Mouse (Mus musculus) splenic B cell, adult 2 months (primary cell): ENCODE results near the gene Pla2g12a.

Experiments used
- DNase-seq: peaks from one replicate; pipeline ENCODE4 v3.0.0-alpha.2; 2011; ENCODE audit warnings: low read depth, low spot score
- H3K27me3 ChIP-seq: 2 replicates; pipeline ENCODE4 v1.6.1; 2012; ENCODE audit warnings: mild to moderate bottlenecking, low read length, moderate library complexity, mixed read lengths; ENCODE audit not compliant: control insufficient read depth, poor library complexity, insufficient read depth, severe bottlenecking
- H3K36me3 ChIP-seq: 2 replicates; pipeline ENCODE4 v1.6.1; 2012; ENCODE audit warnings: mild to moderate bottlenecking, low read length, moderate library complexity, mixed read lengths; ENCODE audit not compliant: control insufficient read depth, poor library complexity, insufficient read depth, severe bottlenecking

Gene Pla2g12a

DNA sequence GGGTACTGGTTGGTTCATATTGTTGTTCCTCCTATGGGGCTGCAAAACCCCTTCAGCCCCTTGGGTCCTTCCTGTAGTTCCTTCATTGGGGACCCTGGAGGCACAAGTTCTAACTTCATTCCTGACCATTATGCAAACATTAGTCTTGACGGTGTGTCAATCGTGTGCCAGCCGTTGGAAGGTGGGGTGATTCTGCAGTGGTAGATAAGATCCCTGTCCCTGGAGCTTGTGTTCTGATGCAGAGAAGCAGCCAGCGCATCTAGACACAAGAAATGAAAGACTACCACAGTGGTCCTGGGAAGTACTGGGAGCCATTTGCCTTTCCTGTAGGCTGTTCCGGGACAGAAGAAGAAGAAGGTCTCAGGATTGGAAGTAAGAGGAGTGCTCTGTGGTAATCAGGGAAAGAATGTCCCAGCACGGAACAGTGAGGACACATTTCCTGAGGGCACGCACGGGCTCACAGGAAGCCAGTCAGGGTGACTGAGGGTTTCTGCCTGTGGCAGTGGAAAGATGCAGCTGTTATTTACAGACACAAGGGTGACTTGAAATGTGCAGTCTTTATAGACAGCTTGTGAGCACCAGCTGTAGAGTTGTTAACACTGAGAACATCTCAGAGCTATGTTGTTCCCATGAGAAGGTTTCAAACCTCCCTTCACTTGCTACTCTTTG is 2.7 kb downstream of the Pla2g12a start:
- no peak for DNase-seq
- H3K27me3 ChIP-seq, result no peaks in the 10 kb centered on the region
- H3K36me3 ChIP-seq, result no peaks in the 10 kb centered on the region

DNA sequence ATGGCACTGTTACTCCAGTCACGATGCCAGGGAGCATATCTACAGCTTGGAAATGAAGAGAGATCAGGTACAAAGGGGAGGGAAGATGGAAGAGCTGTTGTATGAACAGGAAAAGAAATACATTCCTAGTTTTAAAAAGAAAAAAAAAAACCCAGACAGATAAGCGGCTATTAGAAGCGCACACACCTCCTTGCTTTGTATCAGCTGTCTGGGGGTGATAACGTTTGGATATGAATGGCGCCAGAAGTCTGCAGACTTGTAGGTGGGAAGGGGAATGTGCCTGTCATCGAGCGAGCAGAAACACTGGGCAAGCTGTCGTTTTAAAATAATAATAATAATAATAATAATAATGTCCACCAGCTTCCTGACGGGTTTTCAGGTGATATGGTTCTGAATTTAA is 7.2 kb downstream of the Pla2g12a start:
- Histone ChIP-seq H3K27me3 (no peaks in the 10 kb centered on the region), H3K36me3 (no peaks in the 10 kb centered on the region)
- DNase-seq, result no peak

DNA sequence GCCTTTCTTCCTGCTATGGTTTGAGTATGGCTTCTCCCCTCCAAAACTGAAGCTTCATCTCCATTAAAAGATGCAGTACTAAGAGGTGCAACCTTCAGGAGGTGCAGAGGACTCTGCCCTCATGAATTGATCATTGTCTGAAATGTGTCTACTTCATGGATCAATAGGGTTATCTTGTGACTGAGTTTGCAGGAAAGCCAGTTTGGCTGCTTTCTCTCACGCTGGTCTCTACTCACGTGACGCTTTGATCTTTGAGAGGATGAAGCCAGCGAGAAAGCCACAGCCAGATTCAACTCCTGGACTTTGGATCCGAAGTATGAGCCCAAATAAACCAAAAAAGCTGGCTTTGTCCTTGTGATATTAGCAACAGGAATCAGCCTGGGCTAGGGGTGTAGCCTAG is 8.0 kb downstream of the Pla2g12a start:
- no peaks in the 10 kb centered on the region for H3K36me3 ChIP-seq
- H3K27me3 ChIP-seq, result no peaks in the 10 kb centered on the region
- DNase-seq, result no peak

DNA sequence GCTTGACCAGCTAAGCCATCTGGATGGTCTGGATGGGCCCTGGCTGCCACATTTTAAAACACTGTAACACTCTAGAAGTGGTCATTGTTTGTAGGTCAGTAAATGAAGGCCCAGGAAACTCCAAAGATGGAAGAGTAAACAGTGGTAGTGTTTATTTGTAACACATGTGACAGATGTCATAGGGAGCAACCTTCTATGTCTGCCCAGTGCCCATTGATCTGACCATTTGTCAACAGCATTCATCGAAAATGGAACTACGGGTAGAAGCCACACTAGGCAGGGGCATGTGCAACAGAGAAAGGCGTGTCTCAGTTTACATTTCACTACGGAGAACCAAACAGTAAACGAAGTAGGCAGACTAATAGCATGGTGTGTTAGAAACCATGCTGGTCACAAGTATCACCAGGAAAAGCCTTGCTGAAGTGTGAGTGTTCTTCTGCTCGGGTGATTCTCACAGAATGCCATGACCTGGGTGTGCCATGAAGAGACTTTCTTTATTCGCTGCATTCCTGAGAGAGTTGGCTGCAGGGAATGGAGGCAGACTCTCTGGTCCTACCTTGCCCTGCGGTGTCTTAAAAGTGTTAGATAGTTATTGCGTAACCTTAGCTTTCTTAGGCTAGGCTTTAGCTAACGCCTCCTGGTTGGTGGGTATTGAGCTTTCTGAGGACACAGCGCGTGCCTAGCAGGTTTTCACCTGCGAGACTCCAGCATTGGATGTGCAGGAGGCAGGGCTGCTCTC is 9.5 kb downstream of the Pla2g12a start:
- H3K27me3 ChIP-seq, result no peaks in the 10 kb centered on the region
- no peak for DNase-seq
- 0 out of 2 replicates have a peak, but pooled peaks cover 4% of the 10 kb centered on the region for H3K36me3 ChIP-seq

DNA sequence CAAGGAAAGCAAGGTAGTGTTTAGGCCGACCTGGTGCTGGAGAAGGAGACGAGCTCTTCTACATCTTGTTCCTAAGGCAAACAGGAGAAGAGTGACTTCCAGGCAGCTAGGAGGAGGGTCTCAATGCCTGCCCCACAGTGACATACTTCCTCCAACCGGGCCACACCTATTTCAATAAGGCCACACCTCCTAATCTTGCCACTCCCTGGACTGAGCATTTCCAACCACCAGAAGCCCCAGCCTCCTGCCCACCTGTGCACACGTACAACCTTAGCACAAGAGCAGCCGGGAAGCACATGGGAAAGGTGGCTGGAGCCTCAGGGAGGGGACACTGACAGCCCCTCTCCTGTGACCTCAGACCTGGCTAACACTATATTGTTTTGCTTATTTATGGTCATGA is 13.6 kb downstream of the Pla2g12a start:
- Histone ChIP-seq H3K27me3 (no peaks in the 10 kb centered on the region), H3K36me3 (peaks cover 4% of the 10 kb centered on the region; the same call in 1 of the 2 replicates)
- no peak for DNase-seq

DNA sequence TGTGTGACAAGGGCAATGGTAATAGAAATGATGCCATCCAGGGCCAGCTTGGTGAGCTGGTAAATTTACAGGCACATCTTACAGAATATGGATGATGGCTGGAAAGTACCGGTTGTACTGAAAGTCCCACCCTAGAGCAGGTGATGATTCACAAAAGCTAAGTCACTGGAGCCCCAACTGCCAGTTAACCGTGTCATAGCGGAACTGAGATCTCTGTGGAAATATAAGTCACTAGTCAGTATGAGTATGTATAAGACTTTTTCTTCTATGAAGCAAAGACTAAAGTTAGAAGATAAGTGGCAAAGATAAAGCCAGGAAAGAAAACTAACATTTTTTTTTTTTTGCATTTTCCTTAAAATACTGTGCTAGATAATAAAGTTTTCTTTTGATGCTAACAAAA is 14.7 kb downstream of the Pla2g12a start:
- no peak for DNase-seq
- no peaks in the 10 kb centered on the region for H3K27me3 ChIP-seq
- peaks cover 4% of the 10 kb centered on the region; the same call in 1 of the 2 replicates for H3K36me3 ChIP-seq

DNA sequence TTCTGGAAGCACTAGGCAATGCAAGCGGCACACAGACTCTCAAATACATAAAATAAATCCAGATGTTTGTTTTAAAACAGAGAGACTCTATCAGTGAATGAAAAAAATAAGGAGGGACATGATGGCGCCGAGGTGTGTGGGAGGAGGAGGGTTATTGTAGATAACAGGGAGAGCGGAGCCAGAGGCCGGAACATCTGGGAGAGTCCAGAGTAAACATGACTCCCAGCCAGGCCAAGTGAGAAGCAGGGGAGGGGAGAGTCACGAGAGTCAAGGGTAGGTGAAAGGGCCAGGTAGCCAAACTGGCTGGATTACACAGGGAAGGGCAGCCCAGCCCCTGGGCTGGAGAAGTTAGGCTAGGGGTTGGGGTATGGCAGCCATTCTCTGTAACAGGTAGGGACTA is 18.2 kb downstream of the Pla2g12a start:
- peaks cover 4% of the 10 kb centered on the region; the same call in 1 of the 2 replicates for H3K36me3 ChIP-seq

DNA sequence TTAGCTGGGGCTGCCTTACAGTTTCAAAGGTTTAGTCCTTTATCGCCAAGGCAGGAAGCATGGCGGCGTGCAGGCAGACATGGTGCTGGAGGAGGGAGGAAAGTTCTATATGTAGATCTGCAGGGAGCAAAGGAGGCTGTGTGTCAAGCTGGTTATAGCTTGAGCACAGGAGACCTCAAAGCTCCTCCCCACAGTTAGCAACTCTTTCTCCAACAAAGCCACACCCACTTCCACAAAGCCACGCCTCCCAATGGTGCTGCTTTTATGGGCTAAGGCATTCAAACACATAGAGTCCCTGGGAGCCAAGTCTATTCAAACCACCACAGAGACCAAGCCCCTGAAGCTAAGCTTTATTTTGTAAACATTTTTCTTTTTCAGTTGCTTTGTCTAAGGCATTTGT is 20.5 kb downstream of the Pla2g12a start:
- H3K27me3 ChIP-seq, result no peaks in the 10 kb centered on the region
- no peak for DNase-seq

More for the DNA sequence above, 18.2 kb downstream of the Pla2g12a start:
- DNase-seq, result no peak
- no peaks in the 10 kb centered on the region for H3K27me3 ChIP-seq

DNA sequence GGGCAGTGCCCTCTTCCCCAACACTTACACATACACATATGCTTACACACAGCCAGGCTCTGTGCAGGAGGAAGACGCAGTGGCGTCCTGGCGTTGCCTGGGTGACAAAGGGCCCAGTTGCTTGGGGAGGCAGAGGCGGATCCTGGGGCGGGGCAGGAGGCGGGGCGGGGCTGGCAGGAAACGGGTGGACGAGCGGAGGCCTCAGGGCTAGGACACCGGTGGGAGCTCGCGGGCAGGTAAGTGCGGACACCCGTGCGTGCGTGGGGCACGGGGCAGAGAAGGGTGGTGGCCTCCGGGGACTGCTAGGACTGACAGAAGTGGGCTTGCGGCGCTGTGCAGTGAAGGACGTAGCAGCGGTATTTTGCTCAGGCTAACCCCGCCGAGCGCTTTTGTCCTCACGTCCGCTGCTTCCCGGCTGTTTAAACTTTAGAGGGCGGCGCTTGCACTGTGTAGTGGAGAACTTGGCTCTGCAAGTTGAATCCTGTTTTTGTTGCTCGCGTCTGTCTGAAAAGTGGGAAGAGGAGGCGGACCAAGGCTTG is 22.9 kb downstream of the Pla2g12a start, which contains the start of gene Casp6:
TSS of gene Casp6 (plus strand) at position 155 of the 539 bp plus-strand sequence.
- peak; percentile 87 for DNase-seq
- Histone ChIP-seq H3K36me3 (no peaks in the 10 kb centered on the region), H3K27me3 (no peaks in the 10 kb centered on the region)

More for the DNA sequence above, 20.5 kb downstream of the Pla2g12a start:
- H3K36me3 ChIP-seq, result no peaks in the 10 kb centered on the region

DNA sequence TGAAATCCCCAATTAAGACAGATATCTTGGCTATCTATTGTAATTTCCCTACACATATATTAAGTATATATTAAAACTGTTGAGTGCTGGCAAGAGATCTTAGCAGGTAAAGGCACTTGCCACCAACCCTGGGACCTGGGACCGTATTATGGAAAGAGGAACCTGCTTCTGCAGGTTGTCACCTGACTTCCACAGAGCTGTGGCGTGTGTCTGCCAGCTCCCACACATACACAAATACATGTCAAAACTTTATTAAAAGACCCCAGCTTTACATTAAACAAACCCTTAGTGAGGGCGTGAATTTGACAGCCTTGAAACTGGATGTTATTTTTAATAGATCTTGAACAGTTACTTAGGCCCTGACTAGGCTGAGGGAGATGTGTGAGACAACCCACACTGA is 25.0 kb downstream of the Pla2g12a start:
- Histone ChIP-seq H3K27me3 (no peaks in the 10 kb centered on the region), H3K36me3 (0 out of 2 replicates have a peak, but pooled peaks cover under 1% of the 10 kb centered on the region)
- DNase-seq, result peak; percentile 68

DNA sequence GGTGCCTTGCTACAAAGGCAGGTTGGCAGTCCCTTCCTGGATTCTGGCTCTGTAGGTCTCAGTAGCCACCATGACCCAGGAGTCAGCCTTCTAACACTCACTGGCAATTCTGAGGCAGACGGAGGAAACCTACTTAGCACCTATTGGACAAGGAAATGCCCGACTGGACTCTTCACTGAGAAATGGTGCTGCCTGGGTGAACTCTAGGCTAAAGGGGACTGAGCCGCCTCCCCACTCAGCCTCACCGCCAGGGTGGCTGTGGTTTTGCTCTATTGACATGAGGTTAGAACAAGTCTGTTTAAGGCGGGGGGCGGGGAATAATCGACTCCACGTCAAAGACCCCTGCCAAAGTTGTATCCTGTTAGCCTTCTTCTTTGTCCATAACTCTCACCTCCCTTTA is 25.5 kb downstream of the Pla2g12a start:
- peak; percentile 32 for DNase-seq
- Histone ChIP-seq H3K27me3 (no peaks in the 10 kb centered on the region), H3K36me3 (0 out of 2 replicates have a peak, but pooled peaks cover 3% of the 10 kb centered on the region)

DNA sequence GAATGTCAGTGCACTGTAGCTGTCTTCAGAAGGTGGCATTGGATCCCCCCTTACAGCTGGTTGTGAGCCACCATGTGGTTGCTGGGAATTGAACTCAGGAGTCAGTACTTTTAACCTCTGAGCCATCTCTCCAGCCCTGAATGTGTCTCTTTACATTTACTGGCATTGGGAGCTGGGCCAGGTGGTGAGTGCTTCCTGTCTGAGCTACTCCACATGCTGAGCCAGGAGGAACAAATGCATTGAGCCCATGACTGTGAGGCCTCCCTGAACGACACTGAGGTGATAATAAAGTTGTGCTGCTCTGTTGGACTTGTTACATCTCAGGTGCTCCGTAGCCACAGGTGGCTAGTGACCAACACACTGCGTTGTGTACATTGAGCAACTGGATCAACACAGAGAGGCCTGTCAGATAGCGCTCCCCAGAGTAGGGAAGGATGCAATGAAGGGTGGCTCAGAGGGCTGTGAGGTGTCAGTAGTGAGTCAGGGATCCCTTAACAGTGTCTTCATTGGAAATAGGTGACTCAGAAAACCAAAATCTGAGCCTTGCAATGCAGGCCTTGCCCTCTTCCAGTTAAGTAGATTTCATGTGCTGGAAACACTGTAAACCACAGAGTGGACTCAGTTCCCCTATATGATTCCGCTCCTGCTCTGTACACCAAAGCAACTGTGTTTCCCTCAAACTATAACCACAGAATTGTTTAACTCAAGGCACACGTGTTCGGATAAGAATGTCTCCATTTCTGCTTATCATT is 26.2 kb downstream of the Pla2g12a start:
- peak; percentile 55 for DNase-seq

DNA sequence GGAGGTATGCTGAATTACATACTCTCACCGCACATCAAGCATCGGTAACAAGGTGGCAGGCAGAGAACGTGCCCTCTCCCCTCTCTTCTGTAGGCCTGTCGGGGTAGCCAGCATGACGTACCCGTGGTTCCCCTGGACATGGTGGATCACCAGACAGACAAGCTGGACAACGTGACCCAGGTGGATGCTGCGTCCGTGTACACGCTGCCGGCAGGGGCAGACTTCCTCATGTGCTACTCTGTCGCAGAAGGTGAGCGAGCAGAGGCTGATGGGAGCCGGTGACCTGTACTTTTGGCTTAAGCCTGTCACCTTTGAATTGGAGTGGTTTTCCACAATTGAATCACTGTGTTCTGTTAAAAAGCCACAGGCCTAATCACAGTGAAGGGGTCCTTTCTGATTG is 33.6 kb downstream of the Pla2g12a start:
- H3K27me3 ChIP-seq, result no peaks in the 10 kb centered on the region

More for the DNA sequence above, 26.2 kb downstream of the Pla2g12a start:
- Histone ChIP-seq H3K36me3 (0 out of 2 replicates have a peak, but pooled peaks cover 5% of the 10 kb centered on the region), H3K27me3 (no peaks in the 10 kb centered on the region)

DNA sequence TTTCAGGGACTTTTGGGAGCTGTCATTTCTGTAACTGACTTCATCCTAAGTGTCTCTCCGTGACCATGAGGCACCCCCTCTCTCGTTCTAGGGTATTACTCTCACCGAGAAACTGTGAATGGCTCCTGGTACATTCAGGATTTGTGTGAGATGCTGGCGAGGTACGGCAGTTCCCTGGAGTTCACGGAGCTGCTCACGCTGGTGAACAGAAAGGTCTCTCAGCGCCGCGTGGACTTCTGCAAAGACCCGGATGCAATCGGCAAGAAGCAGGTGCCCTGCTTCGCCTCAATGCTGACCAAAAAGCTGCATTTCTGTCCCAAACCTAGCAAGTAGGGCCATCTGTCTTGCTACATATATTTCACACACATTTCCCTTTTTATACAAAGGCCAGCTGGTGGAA is 34.8 kb downstream of the Pla2g12a start:
- H3K36me3 ChIP-seq, result peaks cover 10% of the 10 kb centered on the region; the same call in 1 of the 2 replicates
- no peak for DNase-seq
- no peaks in the 10 kb centered on the region for H3K27me3 ChIP-seq

More for the DNA sequence above, 33.6 kb downstream of the Pla2g12a start:
- no peak for DNase-seq
- H3K36me3 ChIP-seq, result peaks cover 10% of the 10 kb centered on the region; the same call in 1 of the 2 replicates
